Comparison of ENCODE assay signal across 23 mouse cellular contexts in genomic region chr8:57134041-57134440, GRCm38 (mm10).
A peak's percentile ranks its signal among the peaks of the same experiment; 100 is the strongest.
DNase-seq lines count a peak whose midpoint lies in the region; ATAC-seq lines count a peak whose summit lies in the region.
"Had no signal": no experiment of that assay in that cellular context is flagged by ENCODE, and none has a peak within 500 bp of the region (broad histone marks: within the 10 kb centered on the region; RNA-seq: fewer than 3 reads in every experiment).

No protein-coding gene starts in this region.

- no peaks in the 10 kb centered on the region for H3K36me3 ChIP-seq in heart, embryonic 13.5 days
- no peaks in the 10 kb centered on the region for H3K36me3 ChIP-seq in midbrain, embryonic 14.5 days (ENCODE audit: control insufficient read depth, insufficient read depth, low read length)
- H3K36me3 ChIP-seq in midbrain, embryonic 13.5 days, result no peaks in the 10 kb centered on the region
- no peaks in the 10 kb centered on the region for H3K36me3 ChIP-seq in forebrain, embryonic 16.5 days (ENCODE audit: control insufficient read depth, insufficient read depth)
- H3K36me3 ChIP-seq: embryonic facial prominence, embryonic 12.5 days; hindbrain, embryonic 15.5 days; neural tube, embryonic 15.5 days had no signal

- H3K9me3 ChIP-seq in heart, embryonic 13.5 days, result no peaks in the 10 kb centered on the region
- no peaks in the 10 kb centered on the region for H3K9me3 ChIP-seq in midbrain, embryonic 14.5 days (ENCODE audit: control insufficient read depth, low read length)
- H3K9me3 ChIP-seq in midbrain, embryonic 13.5 days, result no peaks in the 10 kb centered on the region
- no peaks in the 10 kb centered on the region for H3K9me3 ChIP-seq in forebrain, embryonic 16.5 days (ENCODE audit: control insufficient read depth, low read length)
- H3K9me3 ChIP-seq: embryonic facial prominence, embryonic 12.5 days; hindbrain, embryonic 15.5 days; neural tube, embryonic 15.5 days had no signal

- peak overlapping the region; percentile 53 for H3K27ac ChIP-seq in heart, embryonic 13.5 days (replicated peaks)
- H3K27ac ChIP-seq in midbrain, embryonic 14.5 days (replicated peaks; ENCODE audit: low read depth, low read length), result no peak overlapping the region
- H3K27ac ChIP-seq in midbrain, embryonic 13.5 days, result no peak overlapping the region
- H3K27ac ChIP-seq in forebrain, embryonic 16.5 days (ENCODE audit: low read length), result no peak overlapping the region
- H3K27ac ChIP-seq: embryonic facial prominence, embryonic 12.5 days; hindbrain, embryonic 15.5 days; neural tube, embryonic 15.5 days had no signal

- peaks cover 10% of the 10 kb centered on the region for H3K4me1 ChIP-seq in heart, embryonic 13.5 days
- H3K4me1 ChIP-seq in midbrain, embryonic 14.5 days (ENCODE audit: control insufficient read depth, insufficient read depth, low read length), result no peaks in the 10 kb centered on the region
- H3K4me1 ChIP-seq in midbrain, embryonic 13.5 days (replicated peaks), result no peaks in the 10 kb centered on the region
- no peaks in the 10 kb centered on the region for H3K4me1 ChIP-seq in forebrain, embryonic 16.5 days (replicated peaks; ENCODE audit: control insufficient read depth, insufficient read depth, low read length)
- H3K4me1 ChIP-seq: embryonic facial prominence, embryonic 12.5 days; megakaryocyte, embryonic 14.5 days had no signal

- H3K9ac ChIP-seq in heart, embryonic 13.5 days, result no peak overlapping the region
- H3K9ac ChIP-seq in midbrain, embryonic 14.5 days (replicated peaks; ENCODE audit: low read length), result no peak overlapping the region
- no peak overlapping the region for H3K9ac ChIP-seq in midbrain, embryonic 13.5 days (replicated peaks)
- H3K9ac ChIP-seq in forebrain, embryonic 16.5 days (replicated peaks; ENCODE audit: low read depth, low read length), result no peak overlapping the region
- H3K9ac ChIP-seq: embryonic facial prominence, embryonic 12.5 days; hindbrain, embryonic 15.5 days; liver, postnatal 0 days; neural tube, embryonic 15.5 days had no signal

- H3K4me2 ChIP-seq in heart, embryonic 13.5 days, result no peak overlapping the region
- H3K4me2 ChIP-seq in midbrain, embryonic 14.5 days (ENCODE audit: low read length), result no peak overlapping the region
- H3K4me2 ChIP-seq in midbrain, embryonic 13.5 days (replicated peaks), result no peak overlapping the region
- no peak overlapping the region for H3K4me2 ChIP-seq in forebrain, embryonic 16.5 days (ENCODE audit: low read length)
- H3K4me2 ChIP-seq: embryonic facial prominence, embryonic 12.5 days; hindbrain, embryonic 15.5 days; neural tube, embryonic 15.5 days had no signal

- H3K27me3 ChIP-seq in heart, embryonic 13.5 days (replicated peaks), result no peaks in the 10 kb centered on the region
- H3K27me3 ChIP-seq in midbrain, embryonic 14.5 days (ENCODE audit: control insufficient read depth, insufficient read depth, low read length), result no peaks in the 10 kb centered on the region
- H3K27me3 ChIP-seq in midbrain, embryonic 13.5 days, result no peaks in the 10 kb centered on the region
- no peaks in the 10 kb centered on the region for H3K27me3 ChIP-seq in forebrain, embryonic 16.5 days (replicated peaks; ENCODE audit: control insufficient read depth, insufficient read depth, low read length)
- H3K27me3 ChIP-seq: embryonic facial prominence, embryonic 12.5 days; hindbrain, embryonic 15.5 days; megakaryocyte, embryonic 14.5 days; neural tube, embryonic 15.5 days had no signal

- no peak overlapping the region for H3K4me3 ChIP-seq in heart, embryonic 13.5 days
- H3K4me3 ChIP-seq in midbrain, embryonic 14.5 days (replicated peaks; ENCODE audit: low read depth, low read length), result no peak overlapping the region
- H3K4me3 ChIP-seq in midbrain, embryonic 13.5 days (replicated peaks), result no peak overlapping the region
- no peak overlapping the region for H3K4me3 ChIP-seq in forebrain, embryonic 16.5 days (replicated peaks; ENCODE audit: low read length)
- H3K4me3 ChIP-seq: embryonic facial prominence, embryonic 12.5 days; hindbrain, embryonic 15.5 days; megakaryocyte, embryonic 14.5 days; myocyte; neural tube, embryonic 15.5 days had no signal

- 47% methylated on average over 2 of the region's 2 CpGs for WGBS in heart, embryonic 13.5 days
- WGBS in midbrain, embryonic 14.5 days, result 43% methylated on average over 2 of the region's 2 CpGs
- WGBS in midbrain, embryonic 13.5 days, result 33% methylated on average over 2 of the region's 2 CpGs
- WGBS in forebrain, embryonic 16.5 days, result 17% methylated on average over 2 of the region's 2 CpGs

- DNase-seq in heart, postnatal 4 days, result no peak
- peak; percentile 7 for DNase-seq in midbrain, embryonic 14.5 days
- DNase-seq in retina, postnatal 1 day, result peak; percentile 2
- DNase-seq in layer of hippocampus, adult 11-12 months (ENCODE audit: low spot score), result no peak
- DNase-seq: adrenal gland, adult 8-10 months; B cell, adult 2 months; cerebellum, adult 18-20 months; kidney, adult 18-20 months; kidney, postnatal 25 days; layer of hippocampus, adult 9-11 months; liver; liver, postnatal 0 days; lung, postnatal 14 days; spleen, adult 18-20 months; thymus, adult 18-20 months had no signal

- ATAC-seq in heart, embryonic 13.5 days (ENCODE audit: extremely low read depth, insufficient number of reproducible peaks, low FRiP score, low TSS enrichment), result no peak
- ATAC-seq in midbrain, embryonic 14.5 days (ENCODE audit: low FRiP score, low TSS enrichment), result no peak
- ATAC-seq in midbrain, embryonic 13.5 days, result no peak
- ATAC-seq in forebrain, embryonic 16.5 days, result peak; percentile 61
- ATAC-seq: liver, postnatal 0 days had no signal

Comparison
In these comparisons a context has a peak if more than half of its experiments do, and no peak if none do; other contexts are left out.
1. DNase-seq: peak in midbrain, embryonic 14.5 days (single experiment) and retina, postnatal 1 day (single experiment); none in heart, postnatal 4 days (single experiment) and layer of hippocampus, adult 11-12 months (single experiment).